Mouse (Mus musculus) midbrain, postnatal 0 days (tissue): ENCODE measurements around the gene Paip2b. TPM values are rescaled to one million over a fixed set of nuclear protein-coding genes. Genes with fewer than 3 reads are reported as not detected.

Experiments used
- ATAC-seq: fragments of 200-750 bp; cut with Nextera tagmentation; 2 replicates; pipeline ENCODE4 v1.8.0; 2017; ENCODE audit warnings: moderate number of reproducible peaks, mild to moderate bottlenecking, moderate TSS enrichment, moderate library complexity; ENCODE audit not compliant: low FRiP score
- DNase-seq: peaks from one replicate; pipeline ENCODE4 v3.0.0-alpha.2; 2015; ENCODE audit warnings: low spot score
- H3K27ac ChIP-seq: fragments of 300-500 bp; sonication (generic); 2 replicates; pipeline ENCODE4 v1.5.1; 2014; ENCODE audit warnings: low read depth, mild to moderate bottlenecking, low read length, mixed read lengths
- H3K27me3 ChIP-seq: fragments of 300-500 bp; sonication (generic); 2 replicates; pipeline ENCODE4 v1.6.1; 2014; ENCODE audit warnings: low read length, control low read depth, mixed read lengths; ENCODE audit not compliant: insufficient read depth
- H3K36me3 ChIP-seq: fragments of 300-500 bp; sonication (generic); 2 replicates; pipeline ENCODE4 v1.6.1; 2014; ENCODE audit warnings: low read length, control low read depth, mixed read lengths; ENCODE audit not compliant: insufficient read depth
- H3K4me1 ChIP-seq: fragments of 300-500 bp; sonication (generic); 2 replicates; pipeline ENCODE4 v1.6.1; 2014; ENCODE audit warnings: mild to moderate bottlenecking, control low read depth, antibody characterized with exemption, low read length, mixed read lengths; ENCODE audit not compliant: insufficient read depth
- H3K4me2 ChIP-seq: fragments of 300-500 bp; sonication (generic); 2 replicates; pipeline ENCODE4 v1.6.1; 2014; ENCODE audit warnings: low read depth, mild to moderate bottlenecking, low read length, mixed read lengths; ENCODE audit not compliant: poor library complexity, severe bottlenecking
- H3K4me3 ChIP-seq: fragments of 300-500 bp; sonication (generic); 2 replicates; pipeline ENCODE4 v1.5.1; 2014; ENCODE audit warnings: low read depth, mild to moderate bottlenecking, low read length, moderate library complexity
- H3K9ac ChIP-seq: fragments of 300-500 bp; sonication (generic); replicated peaks from 2 replicates; pipeline ENCODE4 v1.6.1; 2014; ENCODE audit warnings: mild to moderate bottlenecking, low read length, moderate library complexity, mixed read lengths; ENCODE audit not compliant: poor library complexity, severe bottlenecking
- H3K9me3 ChIP-seq: fragments of 300-500 bp; sonication (generic); 2 replicates; pipeline ENCODE4 v1.6.1; 2016; ENCODE audit warnings: low read length, control low read depth
- CTCF ChIP-seq: IDR thresholded peaks from 2 replicates; pipeline ENCODE4 v1.5.1; 2016; ENCODE audit warnings: antibody characterized with exemption, mild to moderate bottlenecking
- WGBS: fragments of 180-500 bp; shearing (Covaris S2); extraction: QIAGEN DNeasy Blood & Tissue Kit; methylation state at CpG from one replicate; pipeline ENCODE4 v1.1.7; 2014; 5-methylcytosine and 5-hydroxymethylcytosine counted together
- polyA plus RNA-seq: library from polyadenylated mRNA; unstranded; fragments of >200 nt; fragmentation: Nextera tagmentation; extraction: Ambion mirVana; gene quantifications from 2 replicates; pipeline ENCODE4 v1.2.1, GENCODE M21; 2015
- total RNA-seq: library from RNA; depleted of rRNA; stranded (reverse); fragments of >200 nt; gene quantifications from 2 replicates; pipeline ENCODE4 v1.2.3, GENCODE M21; 2014

Paip2b gene
- total and polyA plus RNA-seq, 2 experiments from 2014 or later = 26.1 to 59.3 TPM

DNA sequence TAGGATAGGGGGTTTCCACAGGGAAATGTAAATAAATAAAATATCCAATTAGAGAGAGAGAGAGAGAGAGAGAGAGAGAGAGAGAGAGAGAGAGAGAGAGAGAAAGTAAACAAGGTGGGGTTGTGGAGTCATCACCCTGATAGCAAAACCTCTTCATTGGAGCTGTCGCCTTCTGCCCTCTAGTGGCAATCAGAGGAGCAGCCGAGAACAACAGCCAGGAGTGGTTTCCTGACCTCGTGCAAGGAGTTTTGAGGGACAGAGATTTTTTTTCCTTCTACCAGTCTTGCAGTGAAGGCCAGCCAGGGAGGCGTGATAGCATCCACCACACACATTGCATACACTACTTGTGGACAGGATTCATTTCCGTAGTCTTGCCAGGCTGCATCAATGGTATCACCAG is 52.5 kb downstream of the Paip2b start:
- DNase-seq (peak; percentile 52), ATAC-seq (no peak)
- Histone ChIP-seq H3K27ac (no peak overlapping the region), H3K4me2 (no peak overlapping the region), H3K9ac (no peak overlapping the region), H3K36me3 (no peaks in the 10 kb centered on the region), H3K9me3 (no peaks in the 10 kb centered on the region), H3K4me3 (no peak overlapping the region), H3K4me1 (peaks cover 8% of the 10 kb centered on the region; the same call in 1 of the 2 replicates), H3K27me3 (no peaks in the 10 kb centered on the region)
- TF ChIP-seq CTCF = peak; percentile 84
- WGBS = 7% methylated on average over 5 of the region's 5 CpGs

DNA sequence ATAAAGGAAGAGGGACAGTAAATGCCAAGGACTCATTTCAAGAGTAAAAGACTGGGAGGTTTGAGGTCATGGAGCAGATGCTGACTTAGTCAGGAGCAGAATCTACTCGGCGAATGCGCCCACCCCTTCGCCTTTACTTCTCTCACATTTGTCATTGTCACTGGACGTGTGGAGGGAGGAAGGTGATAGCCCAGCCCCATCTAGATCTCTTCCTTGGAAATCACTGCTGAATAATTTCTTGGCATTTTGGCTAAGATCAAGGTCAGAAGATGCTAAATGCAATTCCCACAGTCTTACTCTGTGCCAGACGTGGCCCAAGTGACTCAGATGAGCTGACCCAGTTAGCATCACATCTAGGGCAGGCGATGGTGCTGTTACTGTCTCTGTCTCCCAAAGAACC is 53.2 kb downstream of the Paip2b start:
- peaks cover 11% of the 10 kb centered on the region; the same call in 1 of the 2 replicates for H3K4me1 ChIP-seq
- no peaks in the 10 kb centered on the region for H3K36me3 ChIP-seq
- 87% methylated on average over 7 of the region's 7 CpGs for WGBS
- DNase-seq (no peak), ATAC-seq (no peak)
- H3K9ac ChIP-seq = no peak overlapping the region
- H3K4me2 ChIP-seq = no peak overlapping the region
- no peak overlapping the region for H3K27ac ChIP-seq
- no peak overlapping the region for H3K4me3 ChIP-seq
- no peaks in the 10 kb centered on the region for H3K9me3 ChIP-seq
- no peaks in the 10 kb centered on the region for H3K27me3 ChIP-seq
- TF ChIP-seq CTCF = no peak

DNA sequence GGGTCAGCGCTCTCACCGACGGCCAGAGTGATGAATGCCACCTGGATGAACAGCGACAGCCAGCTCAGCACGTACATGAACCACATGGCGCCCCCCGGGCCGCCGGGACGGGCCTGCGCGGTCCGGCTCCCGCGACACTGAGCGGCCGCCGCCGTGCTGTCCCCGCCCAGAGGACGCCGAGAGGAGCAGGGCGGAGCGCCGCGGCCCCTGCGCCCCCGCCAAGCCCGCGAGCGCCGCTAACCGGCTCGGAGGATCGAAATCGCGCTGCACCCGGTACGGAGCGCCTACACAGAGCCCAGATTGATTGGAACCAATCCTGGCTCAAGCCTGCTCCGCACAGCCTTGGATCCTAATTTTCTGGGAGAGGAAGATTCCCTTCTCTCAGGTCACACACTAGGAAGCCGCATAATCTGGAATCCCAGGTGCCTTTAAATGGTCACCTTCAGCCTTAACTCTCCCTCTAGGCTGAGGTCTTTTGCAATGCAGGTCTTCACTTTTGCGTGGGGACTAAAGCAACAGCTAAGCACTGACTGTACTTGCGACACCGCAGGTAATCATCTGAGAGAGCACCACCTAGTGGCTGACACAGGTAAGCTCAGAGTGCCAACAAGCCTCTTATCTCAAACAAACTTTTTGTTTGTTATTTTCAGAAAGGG is 55.8 kb downstream of the Paip2b start, which contains the start of gene Tex261:
TSS of gene Tex261 (minus strand) at position 176 of the 656 bp plus-strand sequence.
- peak within 1 kb of the TSS; percentile 74 for H3K27ac ChIP-seq
- peaks cover 14% of the 10 kb centered on the region for H3K36me3 ChIP-seq
- peaks cover 11% of the 10 kb centered on the region; the same call in 1 of the 2 replicates for H3K4me1 ChIP-seq
- H3K27me3 ChIP-seq = no peaks in the 10 kb centered on the region
- no peaks in the 10 kb centered on the region for H3K9me3 ChIP-seq
- H3K9ac ChIP-seq = peak within 1 kb of the TSS; percentile 82
- WGBS = under 1% methylated on average over 39 of the region's 45 CpGs
- peak; percentile 79 for TF ChIP-seq CTCF
- peak within 1 kb of the TSS; percentile 71 for H3K4me3 ChIP-seq
- peak; percentile 91 for DNase-seq
- H3K4me2 ChIP-seq = peak within 1 kb of the TSS; percentile 92
- peak; percentile 92 for ATAC-seq

DNA sequence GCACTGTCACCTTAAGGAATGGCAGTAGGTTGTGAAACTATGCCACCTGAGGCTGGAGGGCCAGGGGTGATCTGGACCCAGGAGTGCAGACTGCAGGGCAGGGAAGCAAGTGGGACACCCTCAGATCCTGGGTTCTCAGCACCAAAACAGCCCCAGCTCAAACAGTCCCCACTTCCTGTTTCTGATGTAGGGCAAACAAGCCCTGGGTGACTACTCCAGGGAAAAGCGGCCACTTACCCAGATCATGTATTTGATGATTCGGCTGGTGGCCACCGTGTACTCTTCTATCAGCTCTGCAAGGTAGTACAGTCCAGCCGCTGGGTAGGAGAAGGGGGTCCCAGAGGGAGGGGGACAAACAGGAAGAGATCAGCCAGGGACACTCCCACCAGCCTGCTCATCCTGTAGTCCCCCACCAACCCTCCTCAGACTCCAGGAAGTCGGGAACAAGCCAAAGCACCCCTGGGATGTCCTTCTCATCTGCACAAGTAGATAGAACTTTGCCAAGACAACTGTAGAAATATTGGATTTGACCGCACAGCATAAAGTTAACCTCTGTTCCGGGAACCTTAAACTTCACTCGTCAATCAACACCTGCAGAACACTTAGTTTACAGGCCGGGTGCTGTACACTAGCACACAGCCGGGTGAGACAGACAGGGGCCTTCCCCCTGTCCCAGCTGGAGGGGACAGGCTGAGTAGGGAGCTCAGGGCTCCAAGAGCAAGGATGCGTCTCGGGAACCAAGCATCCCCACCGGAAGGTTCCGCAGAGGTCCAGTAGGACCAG is 56.6 kb downstream of the Paip2b start:
- DNase-seq = peak; percentile 9
- TF ChIP-seq CTCF = no peak
- no peaks in the 10 kb centered on the region for H3K9me3 ChIP-seq
- WGBS = 3% methylated on average over 14 of the region's 14 CpGs
- peaks cover 11% of the 10 kb centered on the region; the same call in 1 of the 2 replicates for H3K4me1 ChIP-seq
- no peaks in the 10 kb centered on the region for H3K27me3 ChIP-seq
- H3K36me3 ChIP-seq = peaks cover 20% of the 10 kb centered on the region
- H3K9ac ChIP-seq = peak overlapping the region; percentile 82
- peak overlapping the region; percentile 71 for H3K4me3 ChIP-seq
- H3K27ac ChIP-seq = peak overlapping the region; percentile 74
- no peak; the same call in 1 of the 2 replicates for ATAC-seq
- peak overlapping the region; percentile 92 for H3K4me2 ChIP-seq

DNA sequence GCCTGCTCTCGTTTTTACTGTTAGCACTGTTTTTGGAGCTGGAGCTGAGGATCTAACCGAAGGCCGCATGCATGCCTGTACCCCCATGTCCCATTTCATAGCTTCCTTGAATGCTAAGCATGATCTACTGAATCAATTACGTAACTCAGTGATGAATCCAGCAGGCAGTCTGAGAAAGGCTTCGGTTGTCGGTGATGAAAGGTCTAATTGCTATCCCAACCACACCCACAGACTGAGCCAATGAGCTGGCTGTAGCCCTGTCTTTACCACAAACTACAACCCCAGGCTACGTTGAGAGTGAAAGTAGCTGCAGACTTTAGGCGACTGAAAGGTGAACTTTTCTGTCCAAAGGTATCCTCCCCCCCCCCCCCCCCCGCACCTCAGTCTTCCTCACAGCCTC is 57.4 kb downstream of the Paip2b start:
- Histone ChIP-seq H3K27me3 (no peaks in the 10 kb centered on the region), H3K4me3 (peak overlapping the region; percentile 71), H3K9ac (peak overlapping the region; percentile 82; the same call in 1 of the 2 replicates), H3K27ac (no peak overlapping the region), H3K4me2 (peak overlapping the region; percentile 92), H3K9me3 (no peaks in the 10 kb centered on the region), H3K4me1 (peaks cover 11% of the 10 kb centered on the region; the same call in 1 of the 2 replicates), H3K36me3 (peaks cover 26% of the 10 kb centered on the region)
- no peak for DNase-seq
- 74% methylated on average over 8 of the region's 9 CpGs for whole genome bisulfite sequencing
- ATAC-seq = no peak
- no peak for TF ChIP-seq CTCF

DNA sequence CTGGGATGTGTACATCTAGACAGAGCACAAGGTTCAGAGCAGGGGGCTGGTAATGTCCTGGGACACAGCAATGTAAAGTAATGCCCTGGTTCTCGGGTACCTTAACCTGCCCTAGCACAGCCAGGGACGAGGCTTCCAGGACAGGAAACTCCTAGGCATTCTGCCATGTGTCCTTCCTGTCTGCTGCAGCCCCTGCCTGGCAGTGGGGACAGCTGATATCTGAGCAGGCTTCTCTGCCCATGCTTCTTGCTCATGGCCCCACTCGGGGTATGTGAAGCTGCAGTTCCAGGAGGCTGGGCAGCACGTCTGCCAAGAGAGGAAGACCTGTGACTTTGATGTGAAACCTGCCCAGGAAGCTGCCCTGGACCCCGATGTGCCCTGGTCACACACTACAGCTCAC is 63.1 kb downstream of the Paip2b start:
- H3K9me3 ChIP-seq = no peaks in the 10 kb centered on the region
- DNase-seq = no peak
- no peak overlapping the region for H3K9ac ChIP-seq
- peaks cover 14% of the 10 kb centered on the region; the same call in 1 of the 2 replicates for H3K27me3 ChIP-seq
- no peak overlapping the region for H3K4me3 ChIP-seq
- H3K4me2 ChIP-seq = no peak overlapping the region
- H3K27ac ChIP-seq = no peak overlapping the region
- TF ChIP-seq CTCF = no peak
- H3K4me1 ChIP-seq = no peaks in the 10 kb centered on the region
- ATAC-seq = no peak
- peaks cover 39% of the 10 kb centered on the region for H3K36me3 ChIP-seq
- 81% methylated on average over 5 of the region's 5 CpGs for WGBS
